Mouse (Mus musculus) 416B (cell line): ENCODE data around the gene Rpgrip1l.

ENCODE experiments used
- DNase-seq: peaks from one replicate; pipeline ENCODE4 v3.0.0; 2011; ENCODE audit warnings: low read depth

Gene Rpgrip1l

GRCm38 (mm10) chr8:91273493-91273892 is 39.6 kb downstream of the Rpgrip1l start:
- DNase-seq, result no peak

GRCm38 (mm10) chr8:91269374-91269958 is 43.6 kb downstream of the Rpgrip1l start:
- DNase-seq, result peak; percentile 69

- no peak for DNase-seq
Observed at GRCm38 (mm10) chr8:91264564-91264963, 48.5 kb downstream of the Rpgrip1l start.

- DNase-seq, result no peak
Observed at GRCm38 (mm10) chr8:91263939-91264338, 49.1 kb downstream of the Rpgrip1l start.

GRCm38 (mm10) chr8:91261598-91261997 is 51.5 kb downstream of the Rpgrip1l start:
- no peak for DNase-seq

GRCm38 (mm10) chr8:91250966-91251365 is 62.1 kb downstream of the Rpgrip1l start:
- peak; percentile 88 for DNase-seq

GRCm38 (mm10) chr8:91249758-91250466 is 63.1 kb downstream of the Rpgrip1l start:
- DNase-seq, result peak; percentile 19

- no peak for DNase-seq
Observed at GRCm38 (mm10) chr8:91245821-91246454, 67.1 kb downstream of the Rpgrip1l start.

GRCm38 (mm10) chr8:91242721-91243120 is 70.3 kb downstream of the Rpgrip1l start:
- DNase-seq, result peak; percentile 60

- no peak for DNase-seq
Observed at GRCm38 (mm10) chr8:91241873-91242519, 71.1 kb downstream of the Rpgrip1l start.

GRCm38 (mm10) chr8:91241371-91241770 is 71.7 kb downstream of the Rpgrip1l start:
- DNase-seq, result no peak

GRCm38 (mm10) chr8:91237191-91237590 is 75.9 kb downstream of the Rpgrip1l start:
- DNase-seq, result no peak

- DNase-seq, result no peak
Observed at GRCm38 (mm10) chr8:91234097-91234496, 79.0 kb downstream of the Rpgrip1l start.

- DNase-seq, result no peak
Observed at GRCm38 (mm10) chr8:91227421-91227841, 85.6 kb downstream of the Rpgrip1l start.

- DNase-seq, result no peak
Observed at GRCm38 (mm10) chr8:91224227-91224626, 88.8 kb downstream of the Rpgrip1l start.

- DNase-seq, result no peak
Observed at GRCm38 (mm10) chr8:91221841-91222240, 91.2 kb downstream of the Rpgrip1l start.

GRCm38 (mm10) chr8:91218271-91218670 is 94.8 kb downstream of the Rpgrip1l start:
- DNase-seq, result no peak

GRCm38 (mm10) chr8:91217062-91217905 is 95.8 kb downstream of the Rpgrip1l start:
- DNase-seq, result no peak

- DNase-seq, result no peak
Observed at GRCm38 (mm10) chr8:91214287-91214686, 98.8 kb downstream of the Rpgrip1l start.

- no peak for DNase-seq
Observed at GRCm38 (mm10) chr8:91212948-91213347, 100.1 kb downstream of the Rpgrip1l start.

- no peak for DNase-seq
Observed at GRCm38 (mm10) chr8:91209658-91210057, 103.4 kb downstream of the Rpgrip1l start.

- DNase-seq, result no peak
Observed at GRCm38 (mm10) chr8:91207676-91208075, 105.4 kb downstream of the Rpgrip1l start.
